Mouse (Mus musculus) gastrocnemius, adult 2 months (tissue): ENCODE data around the gene Flnc. TPM values are rescaled to one million over a fixed set of nuclear protein-coding genes. Genes with fewer than 3 reads are reported as not detected.
A peak's percentile ranks its signal among the peaks of the same experiment; 100 is the strongest.

Experiments
- DNase-seq: peaks from one replicate; pipeline ENCODE4 v3.0.0; 2022
- H3K27ac ChIP-seq: fragments of 200-600 bp; 2 replicates; pipeline ENCODE4 v1.8.1; 2022; ENCODE audit warnings: mild to moderate bottlenecking
- H3K4me3 ChIP-seq: fragments of 200-600 bp; 2 replicates; pipeline ENCODE4 v1.8.1; 2022; ENCODE audit warnings: mild to moderate bottlenecking, moderate library complexity
- CTCF ChIP-seq: fragments of 200-600 bp; IDR thresholded peaks from 2 replicates; pipeline ENCODE4 v1.8.1; 2022; ENCODE audit warnings: antibody characterized with exemption, mild to moderate bottlenecking, moderate library complexity
- intact Hi-C: fragments of 180-260 bp; cut with DNase I; formaldehyde crosslinking; loops from one replicate; pipeline ENCODE4 v1.15.1; 2025
- total RNA-seq, 2 experiments: library from RNA; stranded (reverse); gene quantifications; 2 replicates each; pipeline ENCODE4 v1.2.3; 2021

The Flnc gene
- total RNA-seq, 2 experiments from 2014 or later = 285 to 430 TPM

DNA sequence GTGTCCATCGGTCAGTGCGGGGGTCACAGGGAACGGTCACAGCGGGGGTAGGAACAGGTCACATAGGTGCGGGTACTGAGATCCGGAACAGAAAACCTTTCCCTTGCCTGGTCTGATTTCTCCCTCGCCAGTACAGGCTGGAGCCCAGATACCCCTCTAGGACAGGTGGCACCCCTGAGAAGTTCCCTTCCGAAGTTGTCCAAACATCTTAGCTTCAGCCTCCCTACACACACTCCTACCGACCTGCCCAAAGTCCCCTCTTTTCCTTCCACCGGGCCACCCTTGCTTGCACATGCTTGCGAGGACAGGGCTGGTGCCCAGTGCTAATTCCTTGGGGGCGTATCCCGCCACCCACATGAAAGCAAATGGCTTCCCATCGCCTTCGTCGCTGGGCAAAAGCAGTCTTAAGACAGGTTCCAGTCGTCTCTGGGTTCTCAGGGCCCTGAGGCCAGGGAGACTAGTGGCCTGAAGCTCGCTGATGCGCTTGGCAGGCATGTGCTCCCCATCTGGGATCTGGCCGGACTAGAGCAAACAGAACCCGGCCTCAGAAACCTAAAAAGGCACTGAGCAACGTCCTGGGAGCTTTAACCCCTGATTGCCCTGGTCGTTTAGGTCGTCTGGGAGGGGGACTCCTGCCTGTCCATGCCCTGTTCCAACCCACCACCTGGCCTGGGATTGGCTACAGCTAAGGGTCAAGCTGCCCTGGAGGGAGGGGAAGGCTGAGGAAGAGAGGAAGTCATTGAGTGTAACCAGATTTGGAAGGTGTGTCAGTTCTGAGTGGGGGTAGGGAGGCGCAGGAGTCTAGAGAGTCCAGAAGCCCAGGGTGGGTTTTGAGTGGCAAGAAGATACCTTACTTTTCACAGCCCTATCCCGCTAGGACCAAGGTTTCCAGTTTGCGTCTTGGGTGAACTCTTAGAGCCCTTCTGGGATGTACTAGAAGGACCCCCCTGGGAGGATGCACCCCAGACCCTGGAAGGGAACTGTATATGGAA lies 1.0 kb downstream of the Flnc start:
- DNase-seq = peak; percentile 88
- Histone ChIP-seq H3K4me3 (peak overlapping the region; percentile 94), H3K27ac (peak overlapping the region; percentile 99)
- intact Hi-C loops = no loop called here
- no peak for TF ChIP-seq CTCF

GRCm38 (mm10) chr6:29434911-29435691 lies 2.0 kb downstream of the Flnc start:
- intact Hi-C loops = loop anchor here (5.0 kb wide), 1 partner anchor 73 kb away; no protein-coding TSS in a partner anchor
- peak; percentile 80 for DNase-seq
- Histone ChIP-seq H3K27ac (peak overlapping the region; percentile 99), H3K4me3 (peak overlapping the region; percentile 94)
- TF ChIP-seq CTCF = no peak

DNA sequence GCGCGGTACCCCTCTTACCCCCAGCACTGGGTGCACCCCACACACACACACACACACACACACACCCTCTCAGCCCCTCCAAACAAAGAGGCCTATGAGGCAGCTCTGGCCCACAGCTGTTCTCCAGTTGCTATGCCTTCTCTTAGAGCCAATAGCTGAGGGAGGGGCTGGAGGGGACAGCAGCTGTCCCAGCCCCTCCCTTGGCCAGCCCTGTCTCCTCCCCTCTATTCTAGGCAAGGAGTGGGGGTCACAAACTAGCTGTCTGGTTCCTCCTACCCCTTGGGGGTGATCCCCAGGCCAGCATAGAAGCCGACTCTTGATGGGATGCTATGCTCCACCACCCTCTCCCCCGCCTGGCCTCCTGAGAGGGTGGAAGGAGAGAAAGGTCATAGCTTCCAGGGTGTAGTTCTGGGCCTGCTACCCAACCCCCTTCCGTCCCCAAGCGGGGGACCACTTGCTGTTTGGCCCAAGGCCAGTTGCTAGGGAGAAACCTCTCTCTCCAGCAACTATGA lies 2.9 kb downstream of the Flnc start:
- DNase-seq = peak; percentile 67
- intact Hi-C loops = loop anchor here (5.0 kb wide), 1 partner anchor 74 kb away; no protein-coding TSS in a partner anchor
- Histone ChIP-seq H3K4me3 (peak overlapping the region; percentile 94), H3K27ac (peak overlapping the region; percentile 99)
- TF ChIP-seq CTCF = no peak

DNA sequence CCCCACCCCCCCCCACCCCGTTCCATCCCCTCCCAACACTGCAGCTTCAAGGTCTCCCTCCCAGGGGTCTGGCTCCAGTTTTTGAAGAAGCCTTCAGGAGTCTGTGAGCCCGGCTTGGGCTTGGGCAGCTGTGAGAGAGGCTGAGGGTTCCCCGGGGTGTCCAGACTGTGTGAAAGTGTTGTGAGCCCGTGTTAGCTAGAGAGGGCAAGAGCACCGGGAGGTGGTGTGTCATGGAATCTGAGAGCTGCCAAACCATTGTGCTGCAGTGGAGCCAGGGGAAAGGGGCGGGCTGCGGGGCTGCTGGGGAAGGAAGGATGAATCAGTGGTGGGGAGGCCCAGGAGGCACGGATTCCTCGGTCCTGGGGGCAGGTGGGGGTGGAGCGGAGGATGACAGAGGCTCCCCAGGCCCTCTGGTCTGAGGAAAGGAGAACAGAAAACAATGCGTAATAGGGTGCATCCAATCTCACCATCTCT lies 3.4 kb downstream of the Flnc start:
- Histone ChIP-seq H3K4me3 (peak overlapping the region; percentile 94), H3K27ac (peak overlapping the region; percentile 99)
- no peak for TF ChIP-seq CTCF
- DNase-seq = peak; percentile 80
- intact Hi-C loops = loop anchor here (5.0 kb wide), 1 partner anchor 74 kb away; no protein-coding TSS in a partner anchor

- TF ChIP-seq CTCF = no peak
- Histone ChIP-seq H3K27ac (peak overlapping the region; percentile 68), H3K4me3 (peak overlapping the region; percentile 26)
- intact Hi-C loops = loop anchor here (5.0 kb wide), 1 partner anchor 77 kb away; no protein-coding TSS in a partner anchor
- DNase-seq = peak; percentile 85
Observed at GRCm38 (mm10) chr6:29439251-29439650, 6.2 kb downstream of the Flnc start.

DNA sequence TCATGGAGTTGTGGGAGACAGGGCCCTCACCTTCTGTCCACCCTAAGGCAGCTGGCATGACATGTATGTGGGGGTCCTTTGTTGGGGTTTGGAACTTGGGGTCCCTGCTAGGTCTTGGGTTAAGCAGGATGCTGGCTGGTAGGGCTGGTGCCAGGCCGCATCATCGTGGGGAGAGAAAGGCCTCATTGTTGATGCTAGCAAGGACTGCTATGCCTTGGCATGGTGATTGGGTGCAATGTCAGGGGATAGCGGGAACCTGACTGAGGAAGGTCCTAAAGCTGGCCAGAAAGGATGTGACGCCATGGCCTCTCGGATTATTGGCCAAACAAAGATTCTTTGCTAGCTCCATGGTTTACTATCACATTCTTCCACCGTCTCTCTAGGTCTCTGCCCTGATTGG lies 6.7 kb downstream of the Flnc start:
- intact Hi-C loops = loop anchor here (5.0 kb wide), 1 partner anchor 77 kb away; no protein-coding TSS in a partner anchor
- no peak for DNase-seq
- Histone ChIP-seq H3K4me3 (no peak overlapping the region), H3K27ac (peak overlapping the region; percentile 68)
- no peak for TF ChIP-seq CTCF

DNA sequence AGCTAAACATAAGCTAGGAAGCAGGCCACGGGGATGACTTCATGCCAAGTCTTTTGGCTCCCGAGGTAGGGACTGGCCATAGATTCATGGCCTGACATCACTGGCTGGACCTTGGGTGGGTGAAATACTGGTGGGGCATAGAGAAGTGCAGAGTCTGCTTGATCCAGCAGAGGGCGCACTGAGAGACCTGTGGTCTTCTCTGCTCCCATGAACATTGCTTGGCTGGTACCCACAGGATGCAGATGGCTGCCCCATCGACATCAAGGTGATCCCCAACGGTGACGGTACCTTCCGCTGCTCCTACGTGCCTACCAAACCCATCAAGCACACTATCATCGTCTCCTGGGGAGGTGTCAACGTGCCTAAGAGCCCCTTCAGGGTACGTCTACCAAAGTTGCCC lies 11.7 kb downstream of the Flnc start:
- TF ChIP-seq CTCF = peak; percentile 77
- DNase-seq = peak; percentile 72
- H3K27ac ChIP-seq = no peak overlapping the region
- no peak overlapping the region for H3K4me3 ChIP-seq
- intact Hi-C loops = no loop called here

DNA sequence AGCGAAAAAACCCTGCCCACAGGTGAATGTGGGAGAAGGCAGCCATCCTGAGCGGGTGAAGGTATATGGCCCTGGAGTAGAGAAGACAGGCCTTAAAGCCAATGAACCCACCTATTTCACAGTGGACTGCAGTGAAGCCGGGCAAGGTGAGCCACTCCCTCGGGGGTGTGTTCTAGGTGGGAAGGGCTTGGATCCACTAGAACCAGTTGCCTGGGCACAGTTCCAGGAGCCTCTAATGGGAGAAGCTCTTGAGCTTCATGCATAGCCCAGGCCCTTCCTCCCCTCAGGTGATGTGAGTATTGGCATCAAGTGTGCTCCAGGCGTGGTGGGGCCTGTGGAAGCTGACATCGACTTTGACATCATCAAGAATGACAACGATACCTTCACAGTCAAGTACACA lies 12.3 kb downstream of the Flnc start:
- no peak for TF ChIP-seq CTCF
- DNase-seq = peak; percentile 47
- intact Hi-C loops = no loop called here
- Histone ChIP-seq H3K27ac (no peak overlapping the region), H3K4me3 (no peak overlapping the region)

GRCm38 (mm10) chr6:29449858-29450257 lies 16.8 kb downstream of the Flnc start:
- no peak overlapping the region for H3K27ac ChIP-seq
- TF ChIP-seq CTCF = no peak
- H3K4me3 ChIP-seq = no peak overlapping the region
- intact Hi-C loops = no loop called here
- no peak for DNase-seq

- no peak overlapping the region for H3K4me3 ChIP-seq
- intact Hi-C loops = no loop called here
- H3K27ac ChIP-seq = no peak overlapping the region
- DNase-seq = no peak
- TF ChIP-seq CTCF = no peak
Observed at GRCm38 (mm10) chr6:29450667-29451066, 17.6 kb downstream of the Flnc start.

- no peak overlapping the region for H3K4me3 ChIP-seq
- intact Hi-C loops = no loop called here
- no peak for TF ChIP-seq CTCF
- no peak for DNase-seq
- no peak overlapping the region for H3K27ac ChIP-seq
Observed at GRCm38 (mm10) chr6:29461502-29461901, 28.4 kb downstream of the Flnc start.

DNA sequence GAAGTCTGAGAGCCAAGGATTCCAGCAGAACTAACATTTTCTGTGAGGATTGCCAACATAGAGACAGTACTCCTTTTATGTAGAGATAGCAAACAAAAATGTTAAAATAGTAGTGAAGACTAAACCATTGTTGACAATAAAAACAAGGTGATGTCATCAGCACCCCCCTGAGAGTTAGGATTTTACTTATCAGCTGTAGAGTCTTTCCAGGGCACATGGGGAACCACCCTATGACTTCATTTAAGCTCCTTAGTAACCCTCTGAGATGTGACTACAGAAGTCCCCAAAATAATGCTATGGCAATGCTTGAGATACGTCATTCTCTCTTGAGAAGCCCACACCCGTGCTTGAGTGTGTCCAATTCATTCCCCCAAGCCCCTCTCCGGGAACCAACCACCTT lies 30.3 kb downstream of the Flnc start:
- H3K4me3 ChIP-seq = no peak overlapping the region
- intact Hi-C loops = no loop called here

More for the DNA sequence above, 30.3 kb downstream of the Flnc start:
- DNase-seq = no peak
- H3K27ac ChIP-seq = 0 out of 2 replicates have a peak overlapping the region, but pooled peaks have one; percentile 3
- TF ChIP-seq CTCF = no peak
